Mouse (Mus musculus) neutrophil, adult 65 days (primary cell): Measurements from ENCODE around the gene Itprid2. TPM values are rescaled to one million over a fixed set of nuclear protein-coding genes. Genes with fewer than 3 reads are reported as not detected.

Experiments
- total RNA-seq: library from RNA; stranded (reverse); gene quantifications from 2 replicates; pipeline ENCODE4 v1.2.4, GENCODE M21; 2023

The Itprid2 gene
- total RNA-seq, result 48.0 and 67.5 TPM in 2 replicates

GRCm38 (mm10) chr2:79634528-79635400, at the start of gene Itprid2:
Itprid2 (plus strand) TSS chr2:79635352.

DNA sequence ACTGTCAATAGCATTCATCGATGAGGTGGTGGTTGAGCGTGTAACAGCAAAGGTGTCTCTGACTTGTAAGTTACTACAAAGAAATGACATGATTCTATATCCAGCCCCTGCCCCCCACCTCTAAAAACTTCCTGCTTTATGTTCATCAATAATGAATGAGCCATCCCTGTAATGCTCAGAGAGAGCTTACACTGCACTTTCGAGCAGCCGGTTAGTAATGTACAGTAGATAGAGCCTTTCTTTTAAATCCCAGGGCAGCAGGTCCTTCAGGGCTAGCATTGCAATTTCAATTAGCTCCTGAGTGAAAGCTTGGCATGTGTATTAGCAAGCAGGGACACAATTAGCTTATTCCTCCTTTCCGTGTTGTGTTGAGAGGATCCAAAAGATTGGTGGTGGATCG, 72.4 kb downstream of the Itprid2 start, which contains the start of gene Ppp1r1c:
Gene Ppp1r1c (plus strand): TSS at position 206 of the 400 bp plus-strand sequence.

Other genes with a start within 250 kb of the Itprid2 start
- gene Neurod1, start 178.6 kb upstream of the Itprid2 start, total RNA-seq, result not detected in 2 replicates
- 0.41 TPM in 1 of 2 replicates, not detected in the other for gene Cerkl, start 178.6 kb upstream of the Itprid2 start, total RNA-seq
- gene Ppp1r1c, start 72.4 kb downstream of the Itprid2 start, total RNA-seq, result not detected in 2 replicates